Mouse (Mus musculus): ENCODE measurements around the gene P2ry1.

P2ry1 gene

DNA sequence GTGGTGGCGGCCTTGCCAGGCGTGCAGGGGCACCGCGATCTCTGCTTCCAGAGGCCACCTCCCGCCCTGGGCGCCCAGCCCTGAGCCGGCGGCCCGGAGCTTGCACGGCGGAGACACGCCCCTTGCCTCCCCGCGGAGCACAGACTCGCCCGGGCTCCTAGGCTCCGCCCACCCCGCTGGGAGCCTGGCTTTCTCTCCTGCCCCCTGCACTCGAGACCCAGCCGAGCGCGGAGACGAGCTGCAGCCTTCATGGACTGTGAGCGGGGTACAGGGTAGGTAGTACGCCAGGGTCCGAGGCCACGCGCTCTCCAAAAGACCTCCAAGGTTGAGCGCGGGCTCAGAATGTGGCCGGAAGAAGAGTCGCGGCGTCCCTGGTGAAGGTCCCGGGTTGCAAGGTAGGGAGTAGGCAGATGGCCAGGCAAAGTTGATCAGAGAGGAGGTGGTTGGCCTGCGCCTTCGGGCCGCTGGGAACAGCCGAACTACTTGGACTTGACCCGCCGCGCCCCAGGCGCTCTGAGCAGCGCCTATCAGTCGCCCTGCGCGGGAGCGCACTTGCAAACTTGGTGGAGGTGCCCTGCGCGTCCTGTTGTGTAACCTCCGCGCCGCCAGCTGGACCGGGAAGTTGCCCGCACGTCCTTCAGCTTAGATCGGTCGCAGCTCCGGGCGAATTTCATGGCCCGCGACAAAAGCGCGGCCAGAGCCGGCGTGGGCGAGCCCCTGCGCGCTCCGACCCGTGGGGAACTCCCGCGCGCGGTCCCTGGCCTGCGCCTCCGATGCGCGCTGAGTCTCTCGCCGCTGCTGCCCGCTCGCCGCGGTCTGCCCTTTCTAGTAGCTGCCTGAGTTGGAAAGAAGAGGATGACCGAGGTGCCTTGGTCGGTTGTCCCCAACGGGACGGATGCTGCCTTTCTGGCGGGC is at the start of gene P2ry1:
Gene P2ry1 (plus strand): TSS at position 209 of the 915 bp plus-strand sequence.
- ATAC-seq (ENCODE audit: low TSS enrichment): peak; percentile 90

DNA sequence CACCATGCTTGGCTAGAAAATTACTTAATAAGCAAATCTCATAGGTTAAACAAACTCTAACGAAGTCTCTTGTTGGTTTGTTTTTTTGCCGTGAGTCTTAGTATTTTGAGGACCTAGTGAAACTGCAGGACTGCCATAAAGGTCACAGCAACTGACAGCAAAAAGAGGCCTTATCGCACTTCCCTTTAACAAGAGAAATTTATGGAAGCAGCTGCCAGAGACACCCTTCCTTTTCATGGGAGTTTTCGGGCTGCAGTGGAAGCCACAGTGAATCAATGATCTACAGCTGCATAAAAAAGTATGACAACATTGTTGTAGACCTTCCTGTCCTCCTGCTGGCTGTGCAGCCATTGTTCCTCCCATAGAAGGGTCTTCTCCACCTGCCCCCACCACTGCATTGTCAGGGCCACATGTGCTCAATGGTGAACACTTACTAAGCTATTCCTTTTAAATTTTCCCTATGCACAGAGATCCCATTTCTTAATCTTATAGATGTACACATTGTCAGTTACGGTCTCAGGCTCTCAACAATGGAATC is 49.3 kb upstream of the P2ry1 start:
- ATAC-seq (ENCODE audit: low TSS enrichment): no peak

DNA sequence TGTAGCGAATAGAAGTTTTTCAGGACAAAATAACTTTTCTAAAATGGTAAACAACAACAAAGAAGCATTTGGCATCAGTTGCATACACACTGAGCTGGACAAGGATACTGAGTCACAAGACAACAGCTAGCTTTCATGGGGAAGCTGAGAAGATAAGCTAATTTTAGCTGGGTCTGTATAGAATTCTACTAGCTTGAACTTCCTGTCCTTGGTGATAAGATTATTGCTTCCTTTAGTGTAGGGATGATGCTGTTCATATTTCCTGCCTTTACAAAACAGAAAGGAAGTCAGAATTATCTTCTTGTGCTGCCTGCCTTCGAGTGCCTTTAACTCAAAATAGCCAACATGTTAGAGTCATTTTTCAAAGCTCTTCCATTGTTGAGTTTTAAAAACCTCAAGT is 48.5 kb upstream of the P2ry1 start:
- no peak for ATAC-seq (ENCODE audit: low TSS enrichment)

DNA sequence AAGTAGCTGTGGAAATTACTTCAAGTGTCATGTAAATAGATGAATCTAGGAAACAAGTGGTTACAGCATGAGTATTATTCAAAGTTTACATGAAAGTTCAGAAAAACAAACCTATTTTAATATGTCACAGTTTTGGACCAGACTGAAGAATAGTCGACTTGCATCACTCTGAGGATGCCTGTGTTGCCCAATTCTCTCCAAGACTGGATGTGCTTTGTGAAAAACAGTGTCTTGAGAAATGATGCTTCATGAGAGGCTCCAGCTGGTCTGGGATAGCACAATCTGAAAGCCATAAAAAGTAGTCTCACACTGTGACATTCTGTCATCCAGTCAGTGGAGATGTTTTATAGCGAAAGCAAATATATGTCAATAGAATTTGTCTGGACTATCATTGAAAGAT is 43.8 kb upstream of the P2ry1 start:
- ATAC-seq (ENCODE audit: low TSS enrichment): no peak

DNA sequence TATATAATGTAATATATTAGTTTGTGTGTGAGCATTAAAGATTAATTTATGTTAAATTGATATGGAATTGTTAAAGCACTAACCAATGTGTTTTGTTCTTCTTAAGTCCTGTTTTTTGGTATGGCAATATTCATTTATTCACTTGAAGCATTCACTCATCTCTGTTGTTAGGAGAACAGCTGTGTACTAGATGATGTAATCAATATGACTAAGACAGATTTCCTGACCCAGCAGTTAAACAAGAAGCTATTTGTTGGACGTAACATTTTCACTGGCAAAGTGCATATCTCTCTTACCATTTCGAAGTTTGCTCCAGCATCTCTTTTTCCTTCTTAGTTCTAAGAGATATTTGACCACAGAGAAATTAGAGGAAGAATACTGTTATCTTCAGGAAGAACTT is 37.5 kb upstream of the P2ry1 start:
- ATAC-seq (ENCODE audit: low TSS enrichment): no peak

DNA sequence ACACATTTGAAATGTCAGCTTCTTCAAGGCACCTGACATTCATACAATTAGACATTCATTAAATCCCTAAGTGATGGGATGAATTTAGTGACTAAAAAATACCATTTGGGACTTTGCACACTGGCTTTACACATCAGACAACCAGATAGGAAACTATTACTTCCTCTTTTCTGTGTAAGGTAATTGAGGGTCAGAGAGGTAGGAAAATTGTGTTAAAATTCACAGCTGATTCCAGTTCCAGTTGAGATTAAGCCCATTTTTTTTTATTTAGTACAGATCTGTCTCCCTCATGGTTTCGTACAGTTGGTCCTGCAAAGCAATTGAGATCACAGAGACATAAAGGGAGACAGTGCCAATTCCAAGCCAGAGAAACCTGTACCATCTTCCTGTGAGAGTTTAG is 27.7 kb upstream of the P2ry1 start:
- no peak for ATAC-seq (ENCODE audit: low TSS enrichment)

DNA sequence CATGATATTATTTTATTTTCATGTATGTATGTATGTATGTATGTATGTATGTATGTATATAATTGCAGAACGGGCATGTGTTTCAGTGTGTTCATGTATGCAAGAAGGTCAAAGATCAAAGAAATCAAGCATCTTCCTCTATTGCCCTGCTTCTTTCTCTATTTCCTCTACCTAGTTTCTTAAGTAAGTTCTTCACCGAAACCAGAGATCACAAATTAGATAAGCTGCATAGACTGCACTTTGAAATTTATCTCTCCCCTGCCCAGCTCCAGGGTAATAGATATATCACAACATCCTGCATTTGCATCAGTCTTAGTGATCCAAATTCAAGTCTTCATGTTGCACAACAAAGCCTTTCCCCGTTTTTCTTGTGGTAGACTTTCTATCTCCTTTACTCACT is 20.5 kb upstream of the P2ry1 start:
- ATAC-seq (ENCODE audit: low TSS enrichment): no peak

DNA sequence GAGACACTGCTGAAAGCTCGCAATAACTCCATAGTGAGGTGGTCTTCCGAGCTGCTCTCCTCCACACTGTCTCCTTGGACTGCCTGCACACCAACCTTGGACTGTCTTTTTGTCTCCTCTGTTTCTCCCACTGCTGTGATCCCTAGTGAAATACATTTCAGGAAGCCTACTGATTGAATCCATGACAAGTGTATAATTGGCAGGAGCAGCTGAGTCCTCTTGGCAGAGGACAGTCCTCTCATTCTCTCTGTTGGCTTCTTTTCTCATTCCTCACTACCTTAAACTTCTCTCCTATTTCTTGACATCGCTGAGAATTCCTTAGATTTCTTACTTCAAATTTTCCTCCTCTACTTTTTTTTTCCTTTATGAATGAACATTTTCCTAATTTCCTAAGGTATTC is 4.5 kb upstream of the P2ry1 start:
- ATAC-seq (ENCODE audit: low TSS enrichment): no peak

DNA sequence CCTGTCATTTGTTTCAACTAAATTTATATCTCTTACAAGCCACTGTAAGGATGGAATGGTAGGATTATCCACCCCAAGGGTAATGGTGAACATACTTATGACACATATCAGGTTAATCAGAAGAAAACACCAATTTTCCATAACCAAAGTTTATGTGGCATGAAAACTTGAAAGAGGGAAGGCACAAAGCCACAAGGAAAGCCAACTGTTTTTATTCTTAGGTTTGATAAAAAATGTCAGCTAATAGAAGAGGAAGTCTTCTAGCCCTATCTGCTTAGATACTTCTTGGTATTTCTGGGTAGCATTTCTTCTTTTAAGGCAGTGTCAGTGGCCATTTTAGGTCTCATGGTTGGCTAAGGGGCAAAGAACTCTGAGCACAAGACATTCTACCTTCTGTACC is 2.9 kb upstream of the P2ry1 start:
- ATAC-seq (ENCODE audit: low TSS enrichment): no peak

DNA sequence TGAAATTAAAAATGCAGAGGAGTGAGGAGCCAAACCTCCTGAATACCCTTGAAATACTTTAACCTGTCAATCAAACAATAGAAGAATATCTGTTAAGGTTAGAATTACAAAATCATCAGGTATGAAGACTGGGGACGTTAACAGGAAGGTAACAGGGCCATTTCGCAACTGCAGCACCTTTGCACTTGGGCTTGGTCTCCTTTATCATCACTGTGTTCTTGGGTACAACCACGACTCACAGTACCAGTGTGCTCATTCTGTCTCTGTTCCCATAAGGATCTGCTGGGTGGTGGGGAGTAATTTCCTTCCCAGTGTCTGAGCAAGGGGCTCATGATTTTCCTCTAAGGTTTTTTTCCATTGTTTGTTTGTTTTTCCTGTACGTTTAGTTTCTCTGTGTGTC is 1.8 kb upstream of the P2ry1 start:
- ATAC-seq (ENCODE audit: low TSS enrichment): no peak

DNA sequence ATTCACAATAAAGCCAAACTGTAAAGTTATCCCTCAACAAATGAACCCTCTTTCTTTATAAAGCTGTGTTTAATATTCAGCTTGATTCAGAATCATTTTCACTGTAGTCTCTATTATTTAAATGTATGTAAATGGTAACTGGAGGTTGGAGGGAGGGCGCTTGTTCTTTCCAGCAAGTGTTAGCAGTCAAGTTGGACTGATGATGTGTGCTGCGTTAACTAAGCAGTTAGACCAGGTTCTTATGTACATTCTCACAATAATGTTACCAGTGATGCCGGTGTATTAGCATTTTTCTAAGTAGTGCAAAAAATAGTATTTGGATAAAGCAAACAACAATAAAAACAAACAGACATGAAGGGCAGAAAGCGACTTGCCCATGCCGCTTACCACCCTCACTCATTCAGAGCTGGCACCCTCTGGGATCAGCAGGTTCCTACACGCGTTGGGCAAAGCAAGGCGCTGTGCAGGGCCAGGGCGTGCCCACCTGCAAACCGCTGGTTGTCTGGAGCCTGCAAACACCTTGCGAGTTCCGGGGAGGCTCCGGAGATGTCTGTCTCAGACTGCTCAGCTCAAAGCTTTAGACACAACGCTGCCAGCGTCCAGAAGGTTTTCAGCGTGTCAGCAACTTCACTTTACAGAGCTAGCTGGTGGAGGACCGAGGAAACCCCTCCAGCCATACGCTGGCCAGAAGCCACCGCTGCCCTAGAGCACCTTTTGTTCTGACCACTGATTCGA is 576 bp upstream of the P2ry1 start:
- ATAC-seq (ENCODE audit: low TSS enrichment): peak; percentile 31

DNA sequence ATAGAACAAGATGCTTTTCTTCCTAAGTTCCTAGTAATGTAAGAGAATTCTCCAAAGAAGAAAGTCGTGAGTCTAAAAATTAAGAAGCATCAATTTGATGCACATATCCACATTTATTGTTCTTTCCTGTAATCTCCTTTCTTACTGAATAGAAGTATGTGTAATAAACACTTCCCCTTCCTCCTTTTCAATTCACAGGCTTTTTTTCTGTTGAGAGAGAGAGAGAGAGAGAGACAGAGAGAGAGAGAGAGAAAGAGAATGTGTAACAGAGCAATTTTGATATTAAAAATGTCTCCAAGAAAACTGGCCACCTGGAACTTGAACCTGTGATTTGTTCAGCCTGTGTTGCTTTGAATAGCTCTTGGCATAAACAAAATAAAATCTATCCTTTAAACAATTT is 2.0 kb downstream of the P2ry1 start:
- ATAC-seq (ENCODE audit: low TSS enrichment): no peak

DNA sequence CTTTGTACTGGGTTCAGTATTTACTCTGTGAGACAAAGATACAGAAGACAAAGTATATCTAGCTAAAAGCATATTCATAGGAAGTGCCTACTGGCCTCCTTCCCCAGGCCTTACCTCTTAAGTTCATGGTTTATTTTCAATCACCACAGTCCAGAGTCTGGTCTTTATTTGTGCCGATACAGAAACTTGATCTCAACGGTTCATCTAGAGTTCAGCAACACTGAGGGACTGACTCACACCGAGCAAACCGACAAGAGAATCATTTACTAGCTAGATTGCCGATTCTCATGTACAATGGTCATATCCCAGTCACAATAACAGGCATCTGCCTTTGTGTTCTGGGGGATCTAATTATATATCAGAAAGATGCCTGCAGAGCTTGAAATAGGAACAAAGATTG is 9.1 kb downstream of the P2ry1 start:
- no peak for ATAC-seq (ENCODE audit: low TSS enrichment)

DNA sequence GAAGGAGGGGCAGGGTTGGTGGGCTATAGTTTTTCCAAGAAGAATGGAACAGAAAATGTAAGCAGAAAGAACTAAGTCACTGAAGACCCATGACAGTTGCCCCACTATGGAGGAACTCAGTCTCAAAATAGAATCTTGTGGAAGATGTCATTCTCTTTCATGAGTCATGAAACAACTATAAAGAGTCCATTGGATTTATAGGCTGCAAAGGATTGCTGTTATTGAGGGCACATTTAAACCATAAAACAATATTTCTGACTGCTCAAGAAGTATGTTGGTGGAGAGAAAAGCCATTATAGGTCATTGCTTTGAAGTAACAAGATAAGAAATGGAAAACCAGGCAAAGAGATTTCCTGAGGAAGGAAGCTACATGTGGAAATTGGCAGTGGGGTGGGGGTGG is 10.0 kb downstream of the P2ry1 start:
- no peak for ATAC-seq (ENCODE audit: low TSS enrichment)

DNA sequence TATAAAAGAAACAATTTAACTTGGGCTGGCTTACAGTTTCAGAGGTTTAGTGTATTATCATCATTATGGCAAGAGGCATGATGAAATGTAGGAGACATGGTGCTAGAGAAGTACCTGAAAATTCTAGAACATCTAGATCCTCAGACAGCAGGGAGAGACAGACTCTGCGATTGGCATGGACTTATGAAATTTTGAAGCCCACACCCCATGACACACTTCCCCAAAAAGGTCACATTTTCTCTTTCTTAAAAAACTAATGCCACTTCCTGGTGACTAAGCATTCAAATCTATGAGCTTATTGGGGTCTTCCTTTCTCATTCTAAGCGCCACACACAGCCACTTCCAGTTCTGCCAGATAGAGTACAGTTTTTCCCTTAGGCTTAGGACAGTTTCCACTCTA is 14.1 kb downstream of the P2ry1 start:
- ATAC-seq (ENCODE audit: low TSS enrichment): no peak

DNA sequence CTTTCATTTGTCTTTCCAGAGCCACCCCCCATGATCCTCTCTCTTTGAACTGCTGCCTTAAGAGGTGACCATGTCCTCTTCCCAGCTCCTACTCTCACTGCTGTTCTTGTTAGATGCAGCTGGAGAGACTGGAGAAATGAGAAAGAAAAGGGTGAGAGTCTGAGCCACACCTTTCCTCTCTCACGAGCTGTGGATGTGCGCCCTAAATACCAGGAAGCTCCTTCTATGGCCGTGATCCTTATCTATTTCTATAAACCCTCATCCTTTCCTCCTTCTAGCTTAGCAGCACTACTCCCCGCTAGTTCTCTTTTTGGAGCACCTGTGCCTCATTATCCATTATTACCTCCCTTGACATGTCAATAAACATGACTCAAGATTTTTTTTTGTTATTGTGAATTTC is 29.5 kb downstream of the P2ry1 start:
- ATAC-seq (ENCODE audit: low TSS enrichment): no peak

DNA sequence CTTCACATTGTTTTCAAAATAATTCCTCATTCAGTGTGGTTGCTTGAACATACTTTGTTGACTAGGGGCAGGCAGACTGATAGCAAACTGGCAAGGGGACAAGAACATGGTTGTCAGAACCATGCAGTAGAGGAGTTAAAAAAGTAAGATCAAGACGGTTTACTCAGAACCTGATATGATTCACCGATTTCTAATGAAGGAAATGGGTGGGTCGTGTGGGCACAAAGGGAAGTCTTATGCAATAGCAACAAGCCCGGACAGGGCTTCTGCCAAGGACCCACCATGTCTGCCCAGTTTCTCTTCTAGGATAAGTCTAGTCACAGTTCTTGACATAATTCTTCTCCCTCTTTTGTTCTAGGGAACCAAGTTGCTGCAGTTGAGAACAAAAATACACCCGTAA is 33.0 kb downstream of the P2ry1 start:
- ATAC-seq (ENCODE audit: low TSS enrichment): no peak

DNA sequence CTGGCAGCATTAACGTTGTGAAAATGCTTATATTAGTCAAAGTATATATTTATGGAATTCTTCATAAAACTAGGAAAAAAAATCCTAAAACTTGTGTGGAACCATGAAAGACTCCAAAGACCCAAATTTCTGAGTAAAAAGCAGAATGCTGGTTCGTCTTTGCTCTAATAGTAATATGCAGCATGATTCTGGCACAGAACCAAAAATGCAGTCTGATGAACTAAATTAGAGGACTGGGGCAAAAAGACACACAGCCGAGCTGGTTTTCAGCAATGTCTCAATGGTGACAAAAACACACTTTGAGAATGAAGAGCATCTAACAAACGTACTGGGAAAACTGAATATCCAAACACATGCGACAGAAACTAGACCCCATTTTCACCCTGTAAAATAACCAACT is 37.3 kb downstream of the P2ry1 start:
- ATAC-seq (ENCODE audit: low TSS enrichment): no peak

DNA sequence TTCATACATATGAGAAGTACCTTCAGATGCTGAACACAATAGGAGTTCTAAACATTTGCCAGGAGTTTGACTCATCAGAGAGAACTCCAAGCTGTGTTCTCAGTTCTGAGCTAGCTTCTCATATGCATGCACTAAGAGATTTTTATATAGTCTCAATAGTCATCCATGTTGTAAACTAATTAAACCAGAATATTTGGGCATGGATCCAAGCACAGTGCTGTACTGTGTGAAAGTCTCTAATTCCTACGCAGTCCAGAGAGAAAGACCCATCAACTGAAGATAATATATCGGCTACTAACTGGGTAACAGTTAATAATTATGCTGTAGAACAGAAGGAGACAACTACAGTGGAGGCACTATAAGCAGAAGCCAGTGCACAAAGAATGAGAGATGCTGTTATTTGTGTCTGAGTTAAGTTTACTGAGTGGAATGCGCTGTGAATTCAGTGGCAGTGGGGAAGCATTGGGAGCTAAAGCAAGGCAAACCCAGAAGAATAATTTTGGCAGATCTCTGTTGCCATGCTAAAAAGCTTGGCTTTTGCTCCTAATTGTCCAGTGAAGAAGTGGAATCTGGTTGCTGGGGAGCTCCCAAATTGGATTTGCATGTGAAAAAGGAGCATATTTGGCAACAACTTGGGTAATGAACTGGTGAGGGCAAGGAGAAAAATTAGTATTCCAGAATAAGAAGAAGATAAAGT is 47.5 kb downstream of the P2ry1 start:
- ATAC-seq (ENCODE audit: low TSS enrichment): no peak
